Mouse (Mus musculus): ENCODE results near the gene Ucp1. TPM values are rescaled to one million over a fixed set of nuclear protein-coding genes. Genes with fewer than 3 reads are reported as not detected.
A peak's percentile ranks its signal among the peaks of the same experiment; 100 is the strongest.

The Ucp1 gene
- polyA plus RNA-seq (2016; fragmentation: Nextera tagmentation; extraction: Ambion mirVana): not detected in 2 replicates

GRCm38 (mm10) chr8:83290176-83290575, at the start of gene Ucp1:
Gene Ucp1, plus strand, starts transcription at chr8:83290352.
- Histone ChIP-seq H3K27me3 (ENCODE audit: insufficient read depth, poor library complexity, severe bottlenecking) (peaks cover 36% of the 10 kb centered on the region), H3K27ac (no peak within 1 kb of the TSS), H3K9me3 (no peaks in the 10 kb centered on the region), H3K36me3 (no peaks in the 10 kb centered on the region), H3K4me1 (peaks cover 10% of the 10 kb centered on the region), H3K4me3 (peak within 1 kb of the TSS; percentile 54)
- DNase-seq (ENCODE audit: low spot score): no peak
- 1% methylated on average over 20 of the region's 20 CpGs for WGBS

- WGBS: 87% methylated on average over 7 of the region's 7 CpGs
Measured at GRCm38 (mm10) chr8:83244151-83244550, 46.0 kb upstream of the Ucp1 start.

GRCm38 (mm10) chr8:83250858-83251257, 39.3 kb upstream of the Ucp1 start:
- Histone ChIP-seq H3K36me3 (0 out of 2 replicates have a peak, but pooled peaks cover 4% of the 10 kb centered on the region), H3K4me1 (no peaks in the 10 kb centered on the region), H3K27me3 (ENCODE audit: insufficient read depth, poor library complexity, severe bottlenecking) (no peaks in the 10 kb centered on the region), H3K4me3 (no peak overlapping the region), H3K27ac (no peak overlapping the region), H3K9me3 (no peaks in the 10 kb centered on the region)
- WGBS: 87% methylated on average over 6 of the region's 6 CpGs
- no peak for DNase-seq (ENCODE audit: low spot score)

More at GRCm38 (mm10) chr8:83244151-83244550, 46.0 kb upstream of the Ucp1 start:
- Histone ChIP-seq H3K9me3 (no peaks in the 10 kb centered on the region), H3K36me3 (no peaks in the 10 kb centered on the region), H3K27ac (no peak overlapping the region), H3K4me1 (no peaks in the 10 kb centered on the region; the same call in 1 of the 2 replicates), H3K4me3 (no peak overlapping the region), H3K27me3 (ENCODE audit: insufficient read depth, poor library complexity, severe bottlenecking) (no peaks in the 10 kb centered on the region)
- no peak for DNase-seq (ENCODE audit: low spot score)

GRCm38 (mm10) chr8:83251362-83252246, 38.5 kb upstream of the Ucp1 start:
- 79% methylated on average over 14 of the region's 14 CpGs for WGBS

GRCm38 (mm10) chr8:83252791-83253190, 37.4 kb upstream of the Ucp1 start:
- H3K4me1 ChIP-seq: no peaks in the 10 kb centered on the region
- H3K9me3 ChIP-seq: no peaks in the 10 kb centered on the region
- 81% methylated on average over 5 of the region's 5 CpGs for WGBS
- no peak for DNase-seq (ENCODE audit: low spot score)
- H3K27ac ChIP-seq: no peak overlapping the region
- H3K36me3 ChIP-seq: 0 out of 2 replicates have a peak, but pooled peaks cover 4% of the 10 kb centered on the region
- no peaks in the 10 kb centered on the region for H3K27me3 ChIP-seq (ENCODE audit: insufficient read depth, poor library complexity, severe bottlenecking)
- H3K4me3 ChIP-seq: no peak overlapping the region

More at GRCm38 (mm10) chr8:83251362-83252246, 38.5 kb upstream of the Ucp1 start:
- H3K27me3 ChIP-seq (ENCODE audit: insufficient read depth, poor library complexity, severe bottlenecking): no peaks in the 10 kb centered on the region
- H3K4me3 ChIP-seq: no peak overlapping the region
- no peak for DNase-seq (ENCODE audit: low spot score)
- H3K9me3 ChIP-seq: no peaks in the 10 kb centered on the region
- 0 out of 2 replicates have a peak, but pooled peaks cover 4% of the 10 kb centered on the region for H3K36me3 ChIP-seq
- H3K4me1 ChIP-seq: no peaks in the 10 kb centered on the region
- H3K27ac ChIP-seq: no peak overlapping the region

GRCm38 (mm10) chr8:83257631-83258030, 32.5 kb upstream of the Ucp1 start:
- H3K9me3 ChIP-seq: no peaks in the 10 kb centered on the region
- 84% methylated on average over 5 of the region's 5 CpGs for WGBS
- no peak overlapping the region for H3K27ac ChIP-seq
- H3K4me3 ChIP-seq: no peak overlapping the region
- H3K27me3 ChIP-seq (ENCODE audit: insufficient read depth, poor library complexity, severe bottlenecking): no peaks in the 10 kb centered on the region; the same call in 1 of the 2 replicates
- 0 out of 2 replicates have a peak, but pooled peaks cover 4% of the 10 kb centered on the region for H3K36me3 ChIP-seq
- no peaks in the 10 kb centered on the region for H3K4me1 ChIP-seq
- no peak for DNase-seq (ENCODE audit: low spot score)

GRCm38 (mm10) chr8:83260418-83261215, 29.5 kb upstream of the Ucp1 start:
- WGBS: 67% methylated on average over 16 of the region's 16 CpGs
- H3K4me1 ChIP-seq: no peaks in the 10 kb centered on the region

GRCm38 (mm10) chr8:83271172-83271571, 19.0 kb upstream of the Ucp1 start:
- DNase-seq (ENCODE audit: low spot score): no peak
- WGBS: 91% methylated on average over 14 of the region's 14 CpGs
- Histone ChIP-seq H3K9me3 (no peaks in the 10 kb centered on the region), H3K4me1 (peaks cover 6% of the 10 kb centered on the region; the same call in 1 of the 2 replicates), H3K36me3 (0 out of 2 replicates have a peak, but pooled peaks cover 4% of the 10 kb centered on the region), H3K27me3 (ENCODE audit: insufficient read depth, poor library complexity, severe bottlenecking) (no peaks in the 10 kb centered on the region), H3K27ac (no peak overlapping the region), H3K4me3 (no peak overlapping the region)

More at GRCm38 (mm10) chr8:83260418-83261215, 29.5 kb upstream of the Ucp1 start:
- Histone ChIP-seq H3K27me3 (ENCODE audit: insufficient read depth, poor library complexity, severe bottlenecking) (no peaks in the 10 kb centered on the region; the same call in 1 of the 2 replicates), H3K27ac (no peak overlapping the region), H3K36me3 (no peaks in the 10 kb centered on the region), H3K4me3 (no peak overlapping the region), H3K9me3 (no peaks in the 10 kb centered on the region)
- DNase-seq (ENCODE audit: low spot score): no peak

- Histone ChIP-seq H3K9me3 (no peaks in the 10 kb centered on the region), H3K27me3 (ENCODE audit: insufficient read depth, poor library complexity, severe bottlenecking) (no peaks in the 10 kb centered on the region), H3K36me3 (0 out of 2 replicates have a peak, but pooled peaks cover 4% of the 10 kb centered on the region), H3K27ac (no peak overlapping the region), H3K4me1 (peaks cover 6% of the 10 kb centered on the region; the same call in 1 of the 2 replicates), H3K4me3 (no peak overlapping the region)
- DNase-seq (ENCODE audit: low spot score): no peak
- 77% methylated on average over 10 of the region's 10 CpGs for WGBS
Measured at GRCm38 (mm10) chr8:83272464-83272863, 17.7 kb upstream of the Ucp1 start.

GRCm38 (mm10) chr8:83274470-83274869, 15.7 kb upstream of the Ucp1 start:
- H3K9me3 ChIP-seq: no peaks in the 10 kb centered on the region
- 32% methylated on average over 11 of the region's 11 CpGs for WGBS
- peak; percentile 79 for DNase-seq (ENCODE audit: low spot score)
- peaks cover 6% of the 10 kb centered on the region; the same call in 1 of the 2 replicates for H3K4me1 ChIP-seq
- H3K4me3 ChIP-seq: peak overlapping the region; percentile 27; the same call in 1 of the 2 replicates
- peak overlapping the region; percentile 71 for H3K27ac ChIP-seq
- 0 out of 2 replicates have a peak, but pooled peaks cover 4% of the 10 kb centered on the region for H3K36me3 ChIP-seq
- no peaks in the 10 kb centered on the region for H3K27me3 ChIP-seq (ENCODE audit: insufficient read depth, poor library complexity, severe bottlenecking)

GRCm38 (mm10) chr8:83278431-83278830, 11.7 kb upstream of the Ucp1 start:
- 79% methylated on average over 6 of the region's 6 CpGs for WGBS
- H3K27me3 ChIP-seq (ENCODE audit: insufficient read depth, poor library complexity, severe bottlenecking): no peaks in the 10 kb centered on the region
- H3K9me3 ChIP-seq: no peaks in the 10 kb centered on the region
- H3K27ac ChIP-seq: no peak overlapping the region
- no peaks in the 10 kb centered on the region for H3K36me3 ChIP-seq
- DNase-seq (ENCODE audit: low spot score): no peak
- peaks cover 6% of the 10 kb centered on the region; the same call in 1 of the 2 replicates for H3K4me1 ChIP-seq
- no peak overlapping the region for H3K4me3 ChIP-seq

- peaks cover 25% of the 10 kb centered on the region for H3K27me3 ChIP-seq (ENCODE audit: insufficient read depth, poor library complexity, severe bottlenecking)
- peaks cover 8% of the 10 kb centered on the region for H3K4me1 ChIP-seq
- no peak for DNase-seq (ENCODE audit: low spot score)
- H3K27ac ChIP-seq: no peak overlapping the region
- H3K36me3 ChIP-seq: no peaks in the 10 kb centered on the region
- H3K9me3 ChIP-seq: no peaks in the 10 kb centered on the region
- WGBS: 81% methylated on average over 8 of the region's 8 CpGs
- H3K4me3 ChIP-seq: no peak overlapping the region
Measured at GRCm38 (mm10) chr8:83285391-83285790, 4.8 kb upstream of the Ucp1 start.
